Mouse (Mus musculus) lung, postnatal 0 days (tissue): ENCODE measurements around the gene Epb41l1. TPM values are rescaled to one million over a fixed set of nuclear protein-coding genes. Genes with fewer than 3 reads are reported as not detected.

ENCODE experiments used
- ATAC-seq: fragments of 200-750 bp; cut with Nextera tagmentation; 2 replicates; pipeline ENCODE4 v1.8.0; 2017; ENCODE audit warnings: moderate library complexity
- DNase-seq: peaks from one replicate; pipeline ENCODE4 v3.0.0-alpha.2; 2016; ENCODE audit warnings: low spot score
- H3K27ac ChIP-seq: fragments of 300-500 bp; sonication (generic); 2 replicates; pipeline ENCODE4 v1.5.1; 2014; ENCODE audit warnings: antibody characterized with exemption, mild to moderate bottlenecking, low read length, mixed read lengths
- H3K27me3 ChIP-seq: fragments of 300-500 bp; sonication (generic); replicated peaks from 2 replicates; pipeline ENCODE4 v1.6.1; 2014; ENCODE audit warnings: low read length, mixed read lengths; ENCODE audit not compliant: insufficient read depth
- H3K36me3 ChIP-seq: fragments of 300-500 bp; sonication (generic); 2 replicates; pipeline ENCODE4 v1.6.1; 2014; ENCODE audit warnings: low read length, mixed read lengths; ENCODE audit not compliant: insufficient read depth
- H3K4me1 ChIP-seq: fragments of 300-500 bp; sonication (generic); 2 replicates; pipeline ENCODE4 v1.6.1; 2014; ENCODE audit warnings: antibody characterized with exemption, low read depth, low read length, mixed read lengths; ENCODE audit not compliant: insufficient read depth
- H3K4me2 ChIP-seq: fragments of 300-500 bp; sonication (generic); replicated peaks from 2 replicates; pipeline ENCODE4 v1.6.1; 2014; ENCODE audit warnings: low read depth, mild to moderate bottlenecking, low read length, moderate library complexity, mixed read lengths
- H3K4me3 ChIP-seq: fragments of 300-500 bp; sonication (generic); 2 replicates; pipeline ENCODE4 v1.5.1; 2014; ENCODE audit warnings: low read depth, low read length
- H3K9ac ChIP-seq: fragments of 300-500 bp; sonication (generic); replicated peaks from 2 replicates; pipeline ENCODE4 v1.6.1; 2014; ENCODE audit warnings: low read depth, mild to moderate bottlenecking
- H3K9me3 ChIP-seq: fragments of 300-500 bp; sonication (generic); 2 replicates; pipeline ENCODE4 v1.6.1; 2016; ENCODE audit warnings: low read length, mixed read lengths
- CTCF ChIP-seq: IDR thresholded peaks from 2 replicates; pipeline ENCODE4 v1.5.1; 2016; ENCODE audit warnings: antibody characterized with exemption, mild to moderate bottlenecking
- EP300 ChIP-seq: IDR thresholded peaks from 2 replicates; pipeline ENCODE4 v1.6.1; 2016; ENCODE audit warnings: antibody characterized with exemption, mild to moderate bottlenecking, control low read depth
- WGBS: fragments of 180-500 bp; shearing (Covaris S2); extraction: QIAGEN DNeasy Blood & Tissue Kit; methylation state at CpG from one replicate; pipeline ENCODE4 v1.1.7; 2014; 5-methylcytosine and 5-hydroxymethylcytosine counted together
- polyA plus RNA-seq: library from polyadenylated mRNA; unstranded; fragments of >200 nt; fragmentation: Nextera tagmentation; extraction: Ambion mirVana; gene quantifications from 2 replicates; pipeline ENCODE4 v1.2.1, GENCODE M21; 2015

Gene Epb41l1
- polyA plus RNA-seq, 1 experiment from 2014 or later, result 1.2 TPM

GRCm38 (mm10) chr2:156479833-156480232, 59.1 kb downstream of the Epb41l1 start:
- no peaks in the 10 kb centered on the region for H3K27me3 ChIP-seq
- WGBS, result 74% methylated on average over 7 of the region's 7 CpGs
- no peaks in the 10 kb centered on the region for H3K4me1 ChIP-seq
- H3K4me2 ChIP-seq, result no peak overlapping the region
- H3K36me3 ChIP-seq, result no peaks in the 10 kb centered on the region
- H3K9ac ChIP-seq, result no peak overlapping the region
- H3K27ac ChIP-seq, result no peak overlapping the region
- ATAC-seq (no peak), DNase-seq (no peak)
- no peak overlapping the region for H3K4me3 ChIP-seq
- no peaks in the 10 kb centered on the region for H3K9me3 ChIP-seq
- no peak for TF ChIP-seq CTCF
- TF ChIP-seq EP300, result no peak

GRCm38 (mm10) chr2:156480267-156480666, 59.6 kb downstream of the Epb41l1 start:
- no peak overlapping the region for H3K9ac ChIP-seq
- DNase-seq, result no peak
- no peak overlapping the region for H3K4me3 ChIP-seq
- no peak overlapping the region for H3K27ac ChIP-seq
- H3K36me3 ChIP-seq, result no peaks in the 10 kb centered on the region
- no peaks in the 10 kb centered on the region for H3K9me3 ChIP-seq
- H3K4me2 ChIP-seq, result no peak overlapping the region
- no peaks in the 10 kb centered on the region for H3K27me3 ChIP-seq
- 85% methylated on average over 7 of the region's 7 CpGs for WGBS
- no peaks in the 10 kb centered on the region for H3K4me1 ChIP-seq
- no peak for TF ChIP-seq CTCF
- TF ChIP-seq EP300, result no peak
- ATAC-seq, result no peak

DNA sequence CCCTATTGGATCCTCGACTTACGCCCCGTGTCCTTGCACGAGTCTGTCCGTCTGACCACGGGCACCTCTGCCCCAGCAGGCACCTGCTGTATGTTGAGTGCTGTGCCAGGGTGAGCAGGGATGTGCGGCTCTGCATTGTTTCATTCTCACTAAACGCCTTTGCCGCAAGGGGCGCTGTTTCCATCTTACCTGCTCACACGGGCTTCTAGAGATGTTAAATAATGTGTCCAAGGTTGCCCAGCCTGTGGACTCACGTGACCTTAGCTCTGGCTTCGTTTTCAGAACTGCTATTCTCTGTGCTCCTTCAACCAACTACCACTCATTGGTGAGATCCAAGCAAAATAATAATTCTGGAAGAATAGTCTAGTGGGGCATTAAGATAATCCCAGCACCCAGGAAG, 61.6 kb downstream of the Epb41l1 start:
- no peaks in the 10 kb centered on the region for H3K4me1 ChIP-seq
- no peak overlapping the region for H3K4me2 ChIP-seq
- TF ChIP-seq EP300 (no peak), CTCF (peak; percentile 76)
- DNase-seq, result peak; percentile 68
- WGBS, result 34% methylated on average over 13 of the region's 13 CpGs
- no peaks in the 10 kb centered on the region for H3K27me3 ChIP-seq
- ATAC-seq, result peak; percentile 54; the same call in 1 of the 2 replicates
- no peak overlapping the region for H3K9ac ChIP-seq
- no peak overlapping the region for H3K4me3 ChIP-seq
- H3K36me3 ChIP-seq, result no peaks in the 10 kb centered on the region
- no peak overlapping the region for H3K27ac ChIP-seq
- H3K9me3 ChIP-seq, result no peaks in the 10 kb centered on the region

DNA sequence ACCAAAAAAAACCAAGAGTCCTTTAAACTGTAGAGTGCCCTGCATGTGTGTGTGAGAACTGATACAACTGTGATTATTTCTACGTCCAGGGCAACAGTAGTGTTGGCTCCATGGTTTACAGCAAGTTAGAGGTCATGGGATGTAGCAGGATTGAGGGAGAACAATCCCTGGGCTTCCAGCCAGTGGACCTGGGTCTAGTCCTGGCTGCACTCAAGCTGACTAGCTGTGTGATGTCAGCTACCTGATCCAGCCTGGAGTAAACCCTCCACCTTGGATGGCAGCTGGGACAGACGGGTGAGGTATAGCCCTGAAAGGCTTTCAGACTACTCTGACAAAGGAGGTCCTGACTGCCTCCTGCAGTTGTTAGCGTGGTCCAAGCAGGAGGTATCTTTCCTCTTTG, 62.1 kb downstream of the Epb41l1 start:
- ATAC-seq (no peak), DNase-seq (no peak)
- Histone ChIP-seq H3K27ac (no peak overlapping the region), H3K27me3 (no peaks in the 10 kb centered on the region), H3K9me3 (no peaks in the 10 kb centered on the region), H3K36me3 (no peaks in the 10 kb centered on the region), H3K9ac (no peak overlapping the region), H3K4me2 (no peak overlapping the region), H3K4me1 (no peaks in the 10 kb centered on the region), H3K4me3 (no peak overlapping the region)
- TF ChIP-seq EP300 (no peak), CTCF (no peak)
- 83% methylated on average over 3 of the region's 3 CpGs for WGBS

DNA sequence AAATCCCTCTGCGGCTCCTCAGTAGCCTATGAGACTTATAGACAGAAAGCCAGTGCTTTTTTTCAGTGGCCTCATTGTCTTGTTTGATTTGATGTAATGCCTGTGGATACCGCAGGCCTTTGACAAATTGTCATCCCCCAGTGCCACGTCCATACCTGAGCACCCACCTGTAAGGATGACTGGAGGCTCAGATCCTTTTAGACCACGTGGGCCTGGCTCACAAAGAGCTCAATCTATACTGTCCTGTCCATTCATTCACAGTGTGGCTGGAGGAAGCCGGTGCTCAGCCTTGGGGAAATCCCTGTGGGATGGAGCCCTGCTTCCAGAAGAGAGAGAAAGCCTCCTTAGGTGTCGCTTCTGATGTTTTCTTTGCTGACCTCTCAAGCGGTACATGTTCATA, 62.5 kb downstream of the Epb41l1 start:
- no peak overlapping the region for H3K4me2 ChIP-seq
- ATAC-seq (no peak), DNase-seq (no peak)
- no peak overlapping the region for H3K27ac ChIP-seq
- no peaks in the 10 kb centered on the region for H3K9me3 ChIP-seq
- H3K4me3 ChIP-seq, result no peak overlapping the region
- no peaks in the 10 kb centered on the region for H3K36me3 ChIP-seq
- WGBS, result 87% methylated on average over 7 of the region's 7 CpGs
- H3K4me1 ChIP-seq, result no peaks in the 10 kb centered on the region
- no peaks in the 10 kb centered on the region for H3K27me3 ChIP-seq
- TF ChIP-seq EP300 (no peak), CTCF (no peak)
- no peak overlapping the region for H3K9ac ChIP-seq

DNA sequence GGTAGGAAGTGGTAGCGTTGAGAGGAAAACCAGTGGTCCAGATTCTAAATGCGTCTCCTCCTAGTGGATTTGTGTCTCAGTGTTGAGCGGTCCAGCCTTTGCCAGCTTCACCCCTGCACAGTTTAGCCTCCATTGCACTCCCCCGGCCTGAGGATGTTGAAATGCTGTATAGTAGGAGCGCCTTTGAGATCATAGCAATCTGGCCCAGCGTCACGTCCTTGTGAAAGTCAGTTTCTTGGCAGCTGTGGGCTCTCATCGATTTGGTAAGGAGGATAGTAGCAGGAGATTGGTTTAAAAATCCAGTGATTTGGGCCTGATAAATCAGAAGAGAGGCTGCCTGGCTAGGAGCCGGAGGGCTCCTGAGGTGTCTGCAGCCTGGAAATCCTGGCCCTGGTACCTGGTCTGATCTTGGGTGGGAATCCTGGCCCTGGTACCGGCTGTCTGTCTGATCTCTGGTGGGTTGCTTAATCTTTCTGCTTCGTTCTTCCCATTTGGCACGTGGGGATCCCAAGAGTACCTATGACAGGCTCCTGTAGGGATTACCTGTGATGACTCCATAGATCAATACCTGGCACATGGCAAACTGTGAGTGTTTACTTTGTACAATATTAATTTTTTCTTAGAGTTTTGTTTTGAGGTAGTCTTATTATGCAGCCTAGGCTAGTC, 65.5 kb downstream of the Epb41l1 start:
- no peaks in the 10 kb centered on the region for H3K4me1 ChIP-seq
- no peak overlapping the region for H3K4me3 ChIP-seq
- DNase-seq, result peak; percentile 26
- H3K36me3 ChIP-seq, result no peaks in the 10 kb centered on the region
- H3K9me3 ChIP-seq, result no peaks in the 10 kb centered on the region
- H3K27me3 ChIP-seq, result no peaks in the 10 kb centered on the region
- TF ChIP-seq CTCF, result no peak
- no peak for ATAC-seq
- 82% methylated on average over 12 of the region's 12 CpGs for WGBS
- no peak overlapping the region for H3K9ac ChIP-seq
- no peak overlapping the region for H3K27ac ChIP-seq
- H3K4me2 ChIP-seq, result no peak overlapping the region
